Mouse (Mus musculus): Measurements from ENCODE around the gene Mapk11.

GRCm38 (mm10) chr15:89137378-89138045, 11.9 kb downstream of the Mapk11 start:
- TF ChIP-seq GATA1 (IDR thresholded peaks at IDR 0.05; ENCODE audit: borderline replicate concordance, low read length) (no peak), FLI1 (IDR thresholded peaks at IDR 0.05; ENCODE audit: low read length) (no peak)

All from megakaryocyte, embryonic 14.5 days (primary cell).